Mouse (Mus musculus) mesoderm, embryonic 11.5 days (tissue): ENCODE data around the gene Krt81.

Source experiments
- DNase-seq: peaks from one replicate; pipeline ENCODE4 v3.0.0-alpha.2; 2012; ENCODE audit warnings: low read depth, low spot score

Krt81 gene

GRCm38 (mm10) chr15:101463651-101464050 is at the start of gene Krt81:
Gene Krt81 (minus strand): TSS chr15:101463751.
- DNase-seq = no peak

GRCm38 (mm10) chr15:101508247-101508646 is 44.7 kb upstream of the Krt81 start:
- no peak for DNase-seq

DNA sequence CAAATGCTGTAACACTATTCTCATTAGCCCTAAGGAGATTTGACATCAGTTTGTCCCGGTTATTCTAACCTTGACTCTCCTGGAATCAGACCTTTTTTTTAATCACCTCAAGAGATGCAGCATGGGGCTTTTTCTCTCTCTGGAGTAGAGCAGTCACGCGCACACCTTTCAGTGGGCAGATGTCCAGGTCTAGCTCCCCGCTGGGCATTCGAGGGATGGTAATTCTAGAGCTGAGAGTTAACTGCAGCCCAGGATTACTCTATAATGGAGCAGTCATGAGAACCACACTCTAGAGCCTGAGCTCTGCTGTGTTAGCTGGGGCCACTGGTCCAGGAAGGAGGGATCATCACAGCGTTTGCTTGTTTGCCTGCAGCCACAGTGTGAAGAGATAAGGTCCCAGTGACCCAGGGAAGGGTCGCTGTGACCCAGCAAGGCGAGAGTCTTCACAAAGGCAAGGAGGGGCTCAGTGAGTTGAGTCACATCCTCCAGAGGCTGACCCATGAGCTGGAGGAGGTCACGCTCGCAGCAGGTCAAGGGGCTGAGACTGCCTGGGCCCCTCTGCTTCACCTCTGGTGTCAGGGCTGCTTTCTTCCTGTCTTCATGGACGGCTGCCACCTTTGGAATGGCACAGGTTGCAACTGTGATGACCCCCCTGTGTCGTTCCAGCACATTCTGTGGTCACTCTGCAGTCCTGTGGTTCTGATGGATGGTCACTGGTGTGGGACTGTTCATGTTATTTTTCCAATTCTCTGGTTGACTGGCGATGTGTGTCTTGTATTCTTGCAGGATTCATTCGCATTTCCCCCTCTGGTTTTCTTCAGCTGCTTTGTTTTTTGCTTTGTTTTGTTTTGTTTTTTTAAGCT is 43.6 kb upstream of the Krt81 start:
- no peak for DNase-seq

DNA sequence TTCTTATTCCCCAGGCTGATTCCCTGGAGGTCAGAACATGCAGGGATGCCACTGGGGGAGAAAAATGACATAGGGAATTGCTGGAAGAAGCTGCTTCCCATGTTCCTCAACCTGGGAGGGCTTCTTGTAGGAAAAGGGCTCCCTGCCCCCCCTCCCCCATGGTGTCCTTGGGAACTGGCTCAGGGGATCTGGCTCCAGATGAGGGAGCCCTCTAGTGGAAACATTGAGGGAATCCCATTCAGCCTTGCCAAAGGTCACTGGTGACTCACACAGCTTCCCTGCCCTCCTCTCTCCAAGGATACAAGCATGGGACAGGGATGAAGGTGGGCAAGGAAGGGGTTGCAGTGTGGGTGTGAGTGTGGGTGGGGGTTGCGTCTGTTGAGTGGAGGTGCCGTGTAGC is 33.6 kb upstream of the Krt81 start:
- peak; percentile 43 for DNase-seq

- no peak for DNase-seq
These were observed 31.7 kb upstream of the Krt81 start for GRCm38 (mm10) chr15:101495266-101495665.

DNA sequence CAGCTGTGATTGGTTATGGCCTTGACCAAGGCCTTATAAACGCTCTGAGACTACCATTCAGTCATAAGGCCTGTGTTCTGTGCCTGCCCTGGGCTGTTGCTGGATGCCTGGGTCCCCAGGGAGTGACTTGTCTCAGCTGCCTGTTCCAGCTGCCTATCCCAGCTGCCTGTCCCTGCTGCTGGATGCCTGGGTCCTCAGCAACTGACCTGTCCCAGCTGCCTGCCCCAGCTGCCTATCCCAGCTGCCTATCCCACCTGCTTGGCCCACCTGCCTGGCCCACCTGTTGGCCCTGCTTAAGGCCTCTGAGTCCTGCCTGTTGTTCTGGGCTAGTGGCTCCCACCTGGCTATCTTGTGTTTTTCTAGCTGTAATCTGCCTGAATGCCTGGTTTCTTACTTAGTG is 30.7 kb upstream of the Krt81 start:
- DNase-seq = peak; percentile 25

DNA sequence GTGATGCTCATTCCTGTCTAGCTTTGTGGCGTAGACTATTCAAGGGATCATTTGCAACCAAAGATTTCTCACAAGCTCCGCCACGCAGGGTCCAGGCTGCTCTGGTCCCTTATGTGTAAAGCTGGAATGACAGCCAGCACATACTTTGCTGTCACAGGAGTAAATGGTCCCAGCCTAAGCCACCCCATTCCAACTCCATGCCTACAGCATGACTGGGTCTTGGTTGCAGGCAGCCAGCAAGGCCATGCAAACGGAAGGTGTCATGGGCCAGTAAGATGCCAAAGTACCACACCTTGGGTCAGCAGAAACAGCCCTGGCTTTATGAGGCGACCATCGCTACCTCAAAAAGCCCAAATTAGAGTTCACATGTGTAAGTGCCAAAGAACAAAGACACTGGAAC is 30.2 kb upstream of the Krt81 start:
- DNase-seq = no peak

- no peak for DNase-seq
These were observed 29.2 kb upstream of the Krt81 start for GRCm38 (mm10) chr15:101492718-101493117.

- no peak for DNase-seq
These were observed 27.9 kb upstream of the Krt81 start, which contains the start of gene Krt83 for GRCm38 (mm10) chr15:101491431-101491830. Gene Krt83 (minus strand): TSS chr15:101491512.

GRCm38 (mm10) chr15:101485911-101486635 is 22.5 kb upstream of the Krt81 start:
- no peak for DNase-seq

DNA sequence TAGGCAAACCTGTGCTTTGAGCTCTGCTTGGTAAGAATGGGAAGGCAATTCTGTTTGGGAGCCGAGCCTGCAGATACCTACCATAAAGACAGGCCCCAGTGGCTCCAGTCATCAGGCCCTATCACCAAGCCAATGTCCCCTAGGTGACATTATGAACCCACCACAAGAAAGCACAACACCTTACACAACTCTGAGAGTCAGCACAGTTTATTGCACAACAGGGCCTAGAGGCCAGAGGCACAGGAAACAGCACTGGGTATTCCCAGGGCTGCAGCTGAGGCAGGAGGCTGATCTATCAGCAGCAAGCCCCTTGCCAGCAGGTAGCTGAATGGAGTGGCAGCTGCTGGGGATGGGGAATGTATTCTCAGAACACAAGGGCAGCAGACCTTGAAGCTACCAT is 21.4 kb upstream of the Krt81 start:
- DNase-seq = no peak

DNA sequence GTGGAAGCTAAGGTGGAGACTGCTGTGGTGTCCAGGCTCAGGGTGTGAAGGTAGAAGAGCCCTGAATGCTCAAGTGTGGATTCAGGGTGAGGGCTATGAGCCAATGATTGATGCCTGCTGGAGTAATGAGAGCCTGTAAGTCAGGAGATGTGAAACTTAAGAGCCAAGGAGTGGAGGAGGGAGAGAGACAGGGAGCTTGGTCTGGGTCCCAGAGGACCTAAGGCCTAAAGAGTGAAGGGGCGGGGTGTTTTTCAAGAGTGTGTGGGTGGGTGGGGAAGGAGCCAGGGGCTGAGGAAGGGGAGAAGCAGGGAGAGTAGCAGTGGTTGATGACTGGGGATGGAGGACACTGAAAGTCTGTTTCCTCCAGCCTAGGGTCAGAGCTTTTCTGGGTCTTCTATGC is 20.1 kb upstream of the Krt81 start:
- no peak for DNase-seq

DNA sequence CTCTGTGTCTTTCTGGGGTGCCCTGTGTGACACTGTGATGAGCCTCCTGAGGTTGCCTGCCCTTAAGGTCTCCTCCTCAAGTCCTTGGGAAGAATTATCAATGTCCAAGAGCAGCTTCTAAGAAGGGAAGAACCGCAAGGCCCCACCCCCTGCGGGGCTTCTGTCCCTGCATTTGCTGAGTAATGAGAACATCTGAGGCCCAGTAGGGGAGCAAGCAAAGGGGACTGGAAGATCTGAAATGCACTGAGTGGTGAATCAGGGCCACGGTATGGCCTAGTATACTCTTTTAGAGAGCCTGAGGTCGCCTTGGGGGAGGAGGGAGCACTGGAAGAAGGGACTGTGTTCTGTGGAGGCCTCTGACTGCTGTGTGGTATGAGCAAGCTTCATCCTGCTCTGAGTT is 18.5 kb upstream of the Krt81 start:
- no peak for DNase-seq

DNA sequence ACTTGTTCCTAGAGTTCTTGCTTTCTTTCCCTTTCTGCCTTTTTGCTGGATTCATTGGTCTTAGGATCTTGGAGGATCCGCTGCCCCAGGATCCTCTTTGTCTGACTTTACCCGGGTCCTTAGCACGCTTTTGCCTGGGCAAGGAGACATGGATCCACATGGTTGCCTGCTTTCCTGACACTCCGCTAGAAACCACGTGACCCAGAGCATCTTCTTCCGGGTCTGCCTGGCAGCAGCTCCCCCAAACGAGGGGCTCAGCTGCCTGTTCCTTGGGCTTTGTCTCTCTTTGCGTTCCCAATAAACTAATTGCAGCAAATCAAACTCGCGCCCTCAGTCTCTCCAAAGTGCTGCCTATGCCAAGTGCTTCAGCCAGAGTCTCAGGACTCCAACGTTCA is 16.1 kb upstream of the Krt81 start:
- DNase-seq = no peak

- DNase-seq = peak; percentile 68
These were observed 15.6 kb upstream of the Krt81 start for GRCm38 (mm10) chr15:101479007-101479665.

DNA sequence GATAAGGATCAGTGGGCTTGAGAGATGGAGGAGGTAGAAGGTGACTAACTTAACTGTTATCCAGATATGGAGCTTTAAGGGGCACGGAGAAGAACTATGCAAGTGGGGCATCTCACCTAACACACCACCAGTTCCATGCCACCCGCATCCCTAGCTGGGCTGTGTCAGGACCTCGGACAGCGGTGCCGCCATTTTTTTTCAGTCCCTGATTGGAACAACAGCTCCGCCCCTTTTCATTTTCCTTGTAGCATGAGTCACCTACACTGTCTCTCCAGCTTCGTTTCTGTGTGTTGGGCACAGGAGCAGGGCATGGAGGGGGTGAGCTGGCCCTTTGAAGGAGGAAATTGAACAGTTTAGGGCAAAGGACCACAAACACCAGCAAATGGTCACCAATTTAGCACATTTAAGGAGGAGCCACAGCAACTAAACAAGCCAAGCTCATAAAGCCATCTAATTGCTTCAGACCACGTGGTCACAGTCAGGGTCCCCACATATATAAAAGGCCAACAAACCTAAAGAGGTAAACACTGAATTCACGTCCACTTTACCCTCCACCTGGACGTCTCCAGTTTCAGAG is 9.5 kb upstream of the Krt81 start, which contains the start of gene Krt86:
Gene Krt86, plus strand, starts transcription at position 527 of the 577 bp plus-strand sequence.
- peak; percentile 69 for DNase-seq

DNA sequence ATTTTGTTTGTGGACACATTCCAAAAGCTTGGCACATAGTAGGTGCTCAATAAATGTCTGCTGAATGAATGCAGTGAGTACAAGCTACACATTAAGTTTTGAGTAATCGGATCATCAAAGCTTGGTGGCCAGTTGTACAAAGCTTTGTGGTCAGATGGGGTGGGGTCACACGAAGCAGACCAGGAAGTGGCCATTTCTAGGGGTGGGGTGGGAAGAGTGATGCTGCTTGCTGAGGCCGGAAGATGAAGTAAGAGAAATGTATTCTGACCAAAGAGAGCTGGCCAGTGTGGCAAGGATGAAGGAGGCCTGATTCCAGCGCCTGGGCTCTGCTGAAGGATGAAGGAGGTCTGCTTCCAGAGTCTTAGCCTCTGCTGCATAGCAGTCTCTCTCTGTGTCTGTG is 5.5 kb upstream of the Krt81 start:
- no peak for DNase-seq

DNA sequence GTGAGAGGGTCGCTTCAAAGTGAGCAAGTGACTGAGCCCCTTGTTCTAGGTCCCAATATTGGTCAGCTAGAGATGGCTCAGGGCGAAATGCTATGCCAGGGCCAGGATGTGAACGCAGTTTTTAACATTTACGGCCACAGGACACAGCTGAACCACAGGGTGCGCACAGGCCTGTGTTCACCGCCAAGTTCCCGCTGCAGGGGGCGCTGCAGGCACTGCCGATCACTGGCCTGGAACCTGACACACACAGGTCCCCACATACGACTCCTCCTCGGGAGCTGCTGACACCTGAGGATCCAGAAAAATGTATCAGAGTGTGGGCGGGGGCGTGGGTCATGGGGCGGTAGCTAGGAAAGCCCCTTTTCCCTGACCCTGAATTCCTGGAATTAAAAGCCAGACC is 4.3 kb downstream of the Krt81 start:
- peak; percentile 30 for DNase-seq

DNA sequence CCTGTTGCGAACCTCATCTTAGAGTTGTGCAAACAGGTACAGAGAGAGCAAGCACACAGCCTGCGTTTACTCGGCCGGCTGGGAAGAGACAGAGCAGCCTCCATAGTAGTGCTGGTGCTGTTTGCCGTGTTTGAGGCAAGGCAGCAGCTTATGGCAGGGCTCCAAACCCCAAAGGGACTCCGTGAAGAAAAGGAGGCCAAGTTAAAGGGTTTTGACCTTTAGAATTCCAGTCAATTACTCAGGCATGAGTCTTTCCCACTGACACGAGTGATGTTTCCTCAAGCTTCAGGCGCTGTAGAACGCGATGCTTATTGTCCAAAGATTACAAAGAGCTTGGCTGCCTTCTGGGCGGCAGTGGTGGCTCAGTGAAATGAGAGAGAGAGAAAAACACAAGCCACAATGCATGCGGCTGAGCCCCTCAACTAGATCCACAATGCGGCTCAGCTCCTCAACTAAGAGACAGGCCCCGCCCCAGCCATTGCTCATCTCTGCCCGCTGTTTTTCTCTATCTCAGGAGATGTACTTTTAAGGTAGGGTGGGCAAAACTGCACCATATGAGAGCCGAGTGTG is 5.1 kb downstream of the Krt81 start:
- DNase-seq = no peak

- no peak for DNase-seq
These were observed 7.7 kb downstream of the Krt81 start for GRCm38 (mm10) chr15:101455891-101456290.

DNA sequence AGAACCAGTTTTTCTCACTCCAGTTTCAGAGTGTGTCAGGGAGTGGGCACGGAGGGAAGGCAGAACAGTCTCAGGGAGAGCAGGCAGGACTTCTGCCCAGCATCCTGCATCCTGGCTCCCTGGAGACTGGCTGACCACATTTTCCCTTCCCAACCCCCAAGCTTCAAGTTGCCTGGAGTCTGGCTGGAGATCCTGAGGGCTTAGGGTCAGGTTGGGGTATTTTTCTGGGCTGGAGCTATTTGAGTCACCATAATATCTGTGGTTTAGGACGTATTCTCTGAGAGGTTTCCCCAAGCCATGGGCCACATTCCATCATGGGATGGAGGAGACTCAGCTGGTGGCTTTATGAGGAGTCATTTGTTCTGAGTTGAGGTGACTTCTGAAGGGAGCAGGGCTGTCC is 8.3 kb downstream of the Krt81 start:
- no peak for DNase-seq

DNA sequence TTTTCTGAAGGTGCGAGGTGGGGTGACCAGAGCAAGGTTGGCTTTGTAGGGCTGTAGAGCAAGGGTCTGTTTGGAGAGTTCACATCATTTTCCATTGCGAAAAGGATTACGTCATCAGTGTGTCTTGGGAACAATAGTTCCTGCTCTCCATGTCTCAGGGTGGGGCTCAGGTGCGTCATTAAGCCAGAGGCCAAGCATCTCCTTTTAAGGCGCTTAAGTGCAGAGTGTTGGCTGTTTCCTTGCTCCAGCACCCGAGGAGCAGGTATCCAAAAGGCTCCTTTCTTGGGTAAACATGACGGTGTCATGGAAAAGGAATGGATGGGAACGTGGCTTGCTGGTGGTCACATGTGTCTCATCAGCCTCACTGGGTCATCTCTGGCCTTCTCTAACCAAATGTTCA is 8.8 kb downstream of the Krt81 start:
- no peak for DNase-seq
